Mouse (Mus musculus) kidney, adult 10 weeks (tissue): ENCODE data around the gene Gstm6. TPM values are rescaled to one million over a fixed set of nuclear protein-coding genes. Genes with fewer than 3 reads are reported as not detected.

Source experiments
- polyA plus RNA-seq: library from polyadenylated mRNA; stranded (reverse); fragments of 350-450 nt; fragmentation: Illumina TruSeq; extraction: RNeasy Lipid Tissue Mini Kit (QIAGEN cat#74804); gene quantifications from one replicate; pipeline ENCODE4 v1.2.3, GENCODE M21; 2014; ENCODE audit warnings: low read depth, low replicate concordance

Gene Gstm6
- 1.2 TPM for polyA plus RNA-seq

DNA sequence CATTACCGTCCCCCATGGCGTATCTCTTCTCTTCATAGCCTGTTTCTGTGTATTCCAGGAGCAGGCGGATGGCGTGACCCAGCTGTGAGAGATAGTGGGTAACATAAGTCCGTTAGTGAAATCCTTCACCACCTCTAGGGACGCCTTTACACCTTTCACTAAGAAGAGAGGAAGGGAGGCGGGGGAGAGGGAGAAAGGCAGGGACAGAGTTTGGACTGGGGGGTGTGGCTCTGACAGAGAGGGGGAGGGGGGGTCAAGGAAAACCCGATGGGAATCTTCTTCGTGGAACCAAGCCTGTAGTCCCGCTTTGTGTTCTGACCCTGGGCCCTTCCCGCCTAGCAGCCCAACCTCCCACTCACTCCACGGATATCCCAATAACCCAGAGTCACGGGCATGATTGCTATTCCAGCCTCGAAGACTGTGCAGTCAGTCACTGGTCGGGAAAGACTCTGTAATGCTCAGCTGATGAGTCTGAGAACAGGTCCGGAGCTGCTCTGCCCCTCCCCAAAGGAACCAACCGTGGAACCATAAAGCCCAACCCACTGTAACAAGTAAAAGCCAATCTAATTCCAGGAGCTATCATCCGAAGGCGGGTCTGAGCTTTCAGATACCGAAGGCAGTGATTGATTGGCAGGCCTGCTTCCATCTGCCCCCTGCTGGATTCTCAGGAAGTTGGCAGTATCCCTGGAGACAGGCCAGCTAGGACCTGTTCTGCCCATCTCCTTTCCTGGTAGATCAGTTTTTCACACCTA is at the start of gene Gstm6:
Gene Gstm6 (minus strand): TSS at position 511 of the 752 bp plus-strand sequence.

DNA sequence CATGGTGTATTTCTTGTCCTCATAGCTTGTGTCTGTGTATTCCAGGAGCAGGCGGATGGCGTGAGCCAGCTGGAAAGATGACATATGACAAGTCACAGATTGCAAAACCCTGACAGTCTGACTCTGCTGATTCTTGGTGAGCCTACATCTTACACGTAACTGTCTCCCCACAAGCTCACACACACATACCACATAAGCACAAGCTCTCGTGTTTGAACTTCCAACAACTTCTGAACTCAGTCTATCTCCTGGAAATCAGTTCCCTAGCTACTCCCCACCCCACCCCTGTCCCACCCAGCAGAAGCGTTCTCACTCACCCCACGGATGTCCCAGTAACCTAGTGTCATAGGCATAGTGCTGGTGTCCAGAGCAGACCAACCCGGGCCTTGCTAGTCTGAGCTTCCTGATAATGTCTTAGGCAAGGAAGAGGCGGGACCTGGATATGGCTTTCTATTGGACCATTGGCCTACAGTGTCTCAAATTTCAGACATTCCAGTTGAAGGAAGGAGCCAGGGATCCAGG is 42.6 kb upstream of the Gstm6 start, which contains the start of gene Gstm2:
Gene Gstm2 (minus strand): TSS at position 413 of the 522 bp plus-strand sequence.

DNA sequence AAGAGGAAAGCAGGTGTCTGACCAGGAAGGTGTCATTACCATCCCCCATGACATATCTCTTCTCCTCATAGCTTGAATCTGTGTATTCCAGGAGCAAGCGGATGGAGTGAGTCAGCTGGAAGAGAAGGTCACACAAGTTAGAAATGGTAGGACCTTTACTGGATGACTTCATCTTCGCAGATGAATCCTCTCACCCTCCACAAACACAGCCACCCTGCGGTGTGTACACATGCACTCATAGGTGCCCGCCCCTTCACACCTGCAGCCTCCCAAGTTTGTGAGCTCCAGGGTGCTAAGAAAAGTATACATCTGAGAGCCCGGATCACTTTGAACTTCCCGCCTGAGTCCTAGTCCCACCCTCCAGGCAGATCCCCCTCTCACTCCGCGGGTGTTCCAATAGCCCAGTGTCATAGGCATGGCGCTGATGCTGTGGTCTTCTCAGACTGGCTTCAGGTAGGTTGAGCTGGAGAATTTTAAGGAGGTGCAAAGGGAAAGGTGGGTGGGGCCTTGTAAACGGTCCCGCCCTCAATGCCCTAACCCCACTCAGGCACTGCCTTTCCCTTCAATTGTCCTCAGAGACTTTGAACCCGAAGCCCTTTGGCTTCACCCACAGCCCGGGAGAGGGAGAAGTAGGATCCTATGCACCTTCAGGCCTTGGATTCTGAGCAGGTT is 25.3 kb upstream of the Gstm6 start, which contains the start of gene Gstm3:
Gene Gstm3 (minus strand): TSS at position 560 of the 672 bp plus-strand sequence.

DNA sequence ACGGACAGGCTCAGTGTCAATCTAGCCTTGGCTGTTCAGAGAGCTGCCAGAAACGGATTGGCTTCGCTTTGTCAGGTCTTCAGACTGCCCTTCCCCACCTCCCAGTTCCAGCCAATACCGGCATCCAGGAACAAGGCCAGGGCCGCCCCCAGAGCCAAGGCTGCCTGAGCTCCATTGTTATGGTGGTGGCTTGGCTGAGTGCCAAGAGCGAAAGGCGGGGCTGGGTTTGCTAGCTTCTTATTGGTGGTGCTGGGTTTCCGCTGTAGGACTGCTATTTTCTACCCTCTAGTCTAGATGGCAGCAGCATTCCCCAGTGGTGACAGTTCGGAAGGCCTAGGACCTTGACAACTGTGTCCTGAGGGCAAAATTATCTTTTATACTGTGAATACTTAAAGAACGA is 11.9 kb downstream of the Gstm6 start, which contains the start of gene Gstm7:
Gene Gstm7 (minus strand): TSS at position 148 of the 400 bp plus-strand sequence.

DNA sequence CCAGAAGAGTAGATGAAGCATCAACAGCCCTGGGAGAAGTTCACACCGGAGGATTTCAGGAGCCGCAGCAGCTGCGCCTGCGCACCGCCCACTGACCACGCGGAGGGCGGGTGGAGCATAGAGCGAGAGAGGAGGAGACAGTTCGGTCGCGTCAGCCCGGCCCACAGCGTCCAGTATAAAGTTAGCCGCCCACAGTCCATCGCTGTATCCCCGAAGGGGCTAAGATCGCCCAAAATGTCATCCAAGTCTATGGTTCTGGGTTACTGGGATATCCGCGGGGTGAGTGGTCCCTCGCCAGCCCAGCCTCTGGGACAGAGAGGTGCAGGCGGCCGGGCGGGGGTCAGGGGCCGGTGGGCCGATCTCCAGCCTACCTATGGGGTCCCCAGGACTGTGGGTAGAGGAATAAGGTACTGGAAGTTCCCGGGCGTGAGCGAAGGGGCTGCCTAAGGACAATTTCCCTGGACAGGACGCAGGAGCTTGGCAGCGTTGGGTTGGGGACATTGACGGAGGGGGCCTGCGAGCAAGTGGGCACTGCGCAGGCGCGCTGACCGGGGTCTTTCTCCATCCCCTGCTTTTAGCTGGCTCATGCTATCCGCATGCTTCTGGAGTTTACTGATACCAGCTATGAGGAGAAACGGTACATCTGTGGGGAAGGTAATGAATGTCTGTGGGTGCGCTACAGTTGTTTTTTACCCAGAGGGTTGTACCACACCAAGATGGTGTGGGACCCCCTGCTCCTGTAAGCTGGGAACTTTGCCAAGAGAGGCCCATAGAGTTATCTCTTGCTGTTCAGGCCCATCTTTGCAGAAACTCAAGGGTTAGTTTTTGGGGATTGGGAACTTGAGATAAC is 47.6 kb downstream of the Gstm6 start, which contains the start of gene Gstm5:
Gene Gstm5 (plus strand): TSS at position 102 of the 850 bp plus-strand sequence.

Other genes with a start within 250 kb of the Gstm6 start
- 298 TPM for gene Ahcyl1, start 247.2 kb downstream of the Gstm6 start, polyA plus RNA-seq
- gene Csf1, start 183.3 kb downstream of the Gstm6 start, polyA plus RNA-seq, result 5.1 TPM
- 0.24 TPM for gene Eps8l3, start 66.5 kb downstream of the Gstm6 start, polyA plus RNA-seq
- 298 TPM for gene Gstm5, start 47.9 kb downstream of the Gstm6 start, polyA plus RNA-seq
- 4.3 TPM for gene Gstm7, start 11.9 kb downstream of the Gstm6 start, polyA plus RNA-seq
- not detected for gene Gstm3, start 25.5 kb upstream of the Gstm6 start, polyA plus RNA-seq
- 66.2 TPM for gene Gstm2, start 42.7 kb upstream of the Gstm6 start, polyA plus RNA-seq
- 53.9 TPM for gene Gstm1, start 74.2 kb upstream of the Gstm6 start, polyA plus RNA-seq
- gene Gstm4, start 101.1 kb upstream of the Gstm6 start, polyA plus RNA-seq, result 3.7 TPM
- 8.5 TPM for gene Ampd2, start 142.9 kb upstream of the Gstm6 start, polyA plus RNA-seq
- gene Gnat2, start 149.0 kb upstream of the Gstm6 start, polyA plus RNA-seq, result 0.77 TPM
- gene Gnai3, start 202.4 kb upstream of the Gstm6 start, polyA plus RNA-seq, result 225 TPM
- gene Gpr61, start 211.1 kb upstream of the Gstm6 start, polyA plus RNA-seq, result not detected
- gene Amigo1, start 242.6 kb upstream of the Gstm6 start, polyA plus RNA-seq, result 7.6 TPM